In the genomic region with DNA sequence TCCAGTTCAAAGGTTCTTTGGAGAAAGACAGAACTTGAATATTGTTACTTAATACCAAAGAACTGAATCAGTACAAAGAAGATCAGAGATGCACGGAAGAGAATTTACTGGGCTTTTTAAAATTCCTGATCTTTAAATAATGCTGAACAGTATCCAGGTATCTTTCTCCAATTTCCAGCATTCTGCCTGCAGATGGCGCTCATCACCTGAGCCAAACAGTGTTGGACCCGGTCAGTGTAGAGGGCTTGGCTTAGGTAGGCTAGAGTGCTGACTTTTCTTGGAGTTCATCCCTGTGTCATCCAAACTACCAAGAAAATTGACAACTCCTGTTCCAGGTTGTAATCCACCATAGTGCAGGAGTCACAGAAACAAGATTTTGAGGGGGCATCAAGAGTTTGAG, we compare ENCODE assay signal across 8 mouse cellular contexts. TPM values are rescaled to one million over a fixed set of nuclear protein-coding genes. Genes with fewer than 3 reads are reported as not detected.
DNase-seq lines count a peak whose midpoint lies in the region; ATAC-seq and TF ChIP-seq lines count a peak whose summit lies in the region.

No protein-coding gene starts in this region.

- intact Hi-C loops in heart, postnatal 14 days (cut with DNase I), result loop anchor here (1.0 to 10.0 kb wide), 2 partner anchors 65 to 170 kb away; partner anchors contain the start of genes Dtx3l and Wdr5b

- H3K27me3 ChIP-seq in midbrain, postnatal 0 days (ENCODE audit: insufficient read depth, low read length), result peaks cover 15% of the 10 kb centered on the region
- peaks cover 20% of the 10 kb centered on the region for H3K27me3 ChIP-seq in midbrain, embryonic 11.5 days (ENCODE audit: control insufficient read depth, insufficient read depth, low read length)
- peaks cover 13% of the 10 kb centered on the region for H3K27me3 ChIP-seq in limb, embryonic 11.5 days (ENCODE audit: control insufficient read depth, insufficient read depth, low read length)
- H3K27me3 ChIP-seq in neural tube, embryonic 15.5 days (replicated peaks), result peaks cover 26% of the 10 kb centered on the region

- no peaks in the 10 kb centered on the region for H3K4me1 ChIP-seq in midbrain, postnatal 0 days (ENCODE audit: insufficient read depth, low read length)
- no peaks in the 10 kb centered on the region; the same call in 1 of the 2 replicates for H3K4me1 ChIP-seq in midbrain, embryonic 11.5 days (ENCODE audit: control insufficient read depth, insufficient read depth, low read length)
- H3K4me1 ChIP-seq in limb, embryonic 11.5 days (ENCODE audit: control insufficient read depth, insufficient read depth, low read length), result no peaks in the 10 kb centered on the region
- peaks cover 14% of the 10 kb centered on the region for H3K4me1 ChIP-seq in neural tube, embryonic 15.5 days

- no peak overlapping the region for H3K27ac ChIP-seq in midbrain, postnatal 0 days (ENCODE audit: low read depth, low read length)
- H3K27ac ChIP-seq in midbrain, embryonic 11.5 days (ENCODE audit: low read depth, low read length), result no peak overlapping the region
- H3K27ac ChIP-seq in limb, embryonic 11.5 days (replicated peaks; ENCODE audit: low read depth, low read length), result no peak overlapping the region
- no peak overlapping the region for H3K27ac ChIP-seq in neural tube, embryonic 15.5 days (replicated peaks)

- H3K4me3 ChIP-seq in midbrain, postnatal 0 days (ENCODE audit: low read depth, low read length), result no peak overlapping the region
- no peak overlapping the region for H3K4me3 ChIP-seq in midbrain, embryonic 11.5 days (ENCODE audit: low read depth, low read length)
- H3K4me3 ChIP-seq in limb, embryonic 11.5 days (ENCODE audit: low read depth, low read length), result no peak overlapping the region
- H3K4me3 ChIP-seq in neural tube, embryonic 15.5 days (replicated peaks), result no peak overlapping the region

- no peak overlapping the region for H3K4me2 ChIP-seq in midbrain, postnatal 0 days (ENCODE audit: low read depth, low read length, poor library complexity, severe bottlenecking)
- no peak overlapping the region for H3K4me2 ChIP-seq in midbrain, embryonic 11.5 days
- no peak overlapping the region for H3K4me2 ChIP-seq in limb, embryonic 11.5 days (ENCODE audit: low read depth, severe bottlenecking)
- no peak overlapping the region for H3K4me2 ChIP-seq in neural tube, embryonic 15.5 days

- no peak for ATAC-seq in midbrain, postnatal 0 days (ENCODE audit: low FRiP score)
- no peak for ATAC-seq in midbrain, embryonic 11.5 days (ENCODE audit: low FRiP score)
- no peak for ATAC-seq in limb, embryonic 11.5 days (ENCODE audit: insufficient number of reproducible peaks, low FRiP score, low TSS enrichment, low read depth)
- no peak for ATAC-seq in neural tube, embryonic 15.5 days (ENCODE audit: low FRiP score)

- no peaks in the 10 kb centered on the region for H3K9me3 ChIP-seq in midbrain, postnatal 0 days (ENCODE audit: low read length)
- no peaks in the 10 kb centered on the region for H3K9me3 ChIP-seq in midbrain, embryonic 11.5 days (ENCODE audit: control insufficient read depth, low read length)
- no peaks in the 10 kb centered on the region for H3K9me3 ChIP-seq in limb, embryonic 11.5 days (ENCODE audit: control insufficient read depth, low read length)
- H3K9me3 ChIP-seq in neural tube, embryonic 15.5 days (replicated peaks), result no peaks in the 10 kb centered on the region

- H3K9ac ChIP-seq in midbrain, postnatal 0 days (replicated peaks; ENCODE audit: low read length, poor library complexity, severe bottlenecking), result no peak overlapping the region
- H3K9ac ChIP-seq in midbrain, embryonic 11.5 days (ENCODE audit: low read length), result no peak overlapping the region
- H3K9ac ChIP-seq in limb, embryonic 11.5 days (ENCODE audit: low read length), result no peak overlapping the region
- H3K9ac ChIP-seq in neural tube, embryonic 15.5 days (replicated peaks), result no peak overlapping the region

- 33% methylated on average over 3 of the region's 3 CpGs for WGBS in midbrain, postnatal 0 days
- 31% methylated on average over 3 of the region's 3 CpGs for WGBS in midbrain, embryonic 11.5 days
- 31% methylated on average over 3 of the region's 3 CpGs for whole genome bisulfite sequencing in limb, embryonic 11.5 days
- WGBS in neural tube, embryonic 15.5 days, result 43% methylated on average over 3 of the region's 3 CpGs

- TF ChIP-seq CTCF in midbrain, postnatal 0 days (IDR thresholded peaks at IDR 0.05), result peak; percentile 60

- H3K36me3 ChIP-seq in midbrain, postnatal 0 days (ENCODE audit: insufficient read depth, low read length), result no peaks in the 10 kb centered on the region
- no peaks in the 10 kb centered on the region for H3K36me3 ChIP-seq in midbrain, embryonic 11.5 days (ENCODE audit: control insufficient read depth, insufficient read depth, low read length)
- no peaks in the 10 kb centered on the region for H3K36me3 ChIP-seq in limb, embryonic 11.5 days (ENCODE audit: control insufficient read depth, insufficient read depth, low read length)
- no peaks in the 10 kb centered on the region for H3K36me3 ChIP-seq in neural tube, embryonic 15.5 days

- no peak for DNase-seq in midbrain, postnatal 0 days (ENCODE audit: low spot score)
- no peak for DNase-seq in midbrain, embryonic 11.5 days (ENCODE audit: low spot score, missing footprints)
- DNase-seq in Muller cell, postnatal 12 days (ENCODE audit: inconsistent ontology term), result peak; percentile 17
- peak; percentile 30 for DNase-seq in cerebellum, adult 8-10 months
- DNase-seq in heart, postnatal 14 days, result peak; percentile 73 to 81
- DNase-seq in limb, embryonic 11.5 days (ENCODE audit: low spot score), result peak; percentile 38
- DNase-seq in spleen, adult 18-20 months, result peak; percentile 39 to 70

RNA-seq across cellular contexts. Expression of gene Parp14, which starts 3.1 kb away (rescaled TPM):
- total RNA-seq in midbrain, postnatal 0 days (2014; rRNA removed), result 0.85 and 1.2 TPM in 2 replicates
- 0.22 and 0.27 TPM in 2 replicates for polyA plus RNA-seq in midbrain, postnatal 0 days (2015; fragmentation: Nextera tagmentation; extraction: Ambion mirVana)
- polyA plus RNA-seq in midbrain, embryonic 11.5 days (2014; fragmentation: Nextera tagmentation; extraction: Ambion mirVana), result 0.33 and 0.37 TPM in 2 replicates
- 10 to 100 TPM in 1 of 2 experiments, 1 to 10 TPM in 1; 9.8 to 10.0 TPM for total RNA-seq in heart, postnatal 14 days (2021)
- polyA plus RNA-seq in limb, embryonic 11.5 days (2014; fragmentation: Nextera tagmentation; extraction: Ambion mirVana), result 0.36 and 0.50 TPM in 2 replicates
- 0.65 and 2.0 TPM in 2 replicates for polyA plus RNA-seq in neural tube, embryonic 15.5 days (2015; fragmentation: Nextera tagmentation; extraction: Ambion mirVana)

Comparison
In these comparisons a context has a peak if more than half of its experiments do, and no peak if none do; other contexts are left out.
1. DNase-seq: peak in Muller cell, postnatal 12 days (single experiment), cerebellum, adult 8-10 months (single experiment), heart, postnatal 14 days (2 of 2), limb, embryonic 11.5 days (single experiment) and spleen, adult 18-20 months (2 of 2); none in midbrain, postnatal 0 days (single experiment) and midbrain, embryonic 11.5 days (single experiment).